Mouse (Mus musculus) myocyte (in vitro differentiated cells): ENCODE data around the gene Fbn1. TPM values are rescaled to one million over a fixed set of nuclear protein-coding genes. Genes with fewer than 3 reads are reported as not detected.

Experiments
- H3K27me3 ChIP-seq: one replicate; pipeline ENCODE4 v1.6.1; 2011; ENCODE audit not compliant: control insufficient read depth, insufficient read depth, insufficient read length
- H3K36me3 ChIP-seq: one replicate; pipeline ENCODE4 v1.6.1; 2011; ENCODE audit not compliant: control insufficient read depth, insufficient read depth
- H3K4me2 ChIP-seq: one replicate; pipeline ENCODE4 v1.6.1; 2011; ENCODE audit warnings: low read depth, control low read depth
- H3K4me3 ChIP-seq: one replicate; pipeline ENCODE4 v1.5.1; 2011; ENCODE audit warnings: mild to moderate bottlenecking, control low read depth, moderate library complexity
- H3K79me2 ChIP-seq: one replicate; pipeline ENCODE4 v1.6.1; 2011; ENCODE audit not compliant: control insufficient read depth, insufficient read depth
- H3ac ChIP-seq: one replicate; pipeline ENCODE4 v1.6.1; 2011; ENCODE audit not compliant: control insufficient read depth, insufficient read length
- CEBPB ChIP-seq: IDR thresholded peaks from 2 replicates; pipeline ENCODE4 v1.6.1; 2011; ENCODE audit warnings: mild to moderate bottlenecking, moderate library complexity; ENCODE audit not compliant: poor library complexity, insufficient read depth, severe bottlenecking
- E2F4 ChIP-seq: IDR thresholded peaks from one replicate; pipeline ENCODE4 v1.6.1; 2011; ENCODE audit warnings: mild to moderate bottlenecking, control low read depth, moderate library complexity; ENCODE audit not compliant: insufficient read depth
- MAX ChIP-seq: IDR thresholded peaks from one replicate; pipeline ENCODE4 v1.6.1; 2011; ENCODE audit warnings: low read depth, mild to moderate bottlenecking, control low read depth
- MYOD1 ChIP-seq, 3 experiments: IDR thresholded peaks; one replicate each; pipeline ENCODE4 v1.6.1; 2011; ENCODE audit warnings: control low read depth in 2 of 3, low read depth in 2 of 3, mild to moderate bottlenecking in 2 of 3, moderate library complexity in 1 of 3; ENCODE audit not compliant: insufficient read length in 2 of 3, control insufficient read depth in 1 of 3
- MYOG ChIP-seq, 3 experiments: IDR thresholded peaks; one replicate each; pipeline ENCODE4 v1.6.1; 2011; ENCODE audit warnings: control low read depth in 2 of 3, low read depth in 2 of 3, mild to moderate bottlenecking in 2 of 3; ENCODE audit not compliant: insufficient read length in 2 of 3, control insufficient read depth in 1 of 3, insufficient read depth in 1 of 3
- POLR2A ChIP-seq: IDR thresholded peaks from one replicate; pipeline ENCODE4 v1.6.1; 2011; ENCODE audit warnings: low read depth, mild to moderate bottlenecking, control low read depth, moderate library complexity; ENCODE audit not compliant: insufficient read length
- POLR2AphosphoS2 ChIP-seq: IDR thresholded peaks from one replicate; pipeline ENCODE4 v1.6.1; 2011; ENCODE audit warnings: low read depth, control low read depth; ENCODE audit not compliant: insufficient read length
- REST ChIP-seq: IDR thresholded peaks from one replicate; pipeline ENCODE4 v1.6.1; 2011; ENCODE audit warnings: mild to moderate bottlenecking, control low read depth, moderate library complexity; ENCODE audit not compliant: insufficient read depth, insufficient read length
- SRF ChIP-seq: IDR thresholded peaks from one replicate; pipeline ENCODE4 v1.6.1; 2011; ENCODE audit warnings: low read depth; ENCODE audit not compliant: control insufficient read depth, insufficient read length
- TCF12 ChIP-seq: IDR thresholded peaks from one replicate; pipeline ENCODE4 v1.6.1; 2011; ENCODE audit warnings: mild to moderate bottlenecking, control low read depth; ENCODE audit not compliant: poor library complexity, insufficient read depth, severe bottlenecking
- TCF3 ChIP-seq: IDR thresholded peaks from one replicate; pipeline ENCODE4 v1.6.1; 2011; ENCODE audit warnings: low read depth, control low read depth; ENCODE audit not compliant: insufficient read length
- USF1 ChIP-seq: IDR thresholded peaks from one replicate; pipeline ENCODE4 v1.6.1; 2011; ENCODE audit warnings: low read depth, mild to moderate bottlenecking, control low read depth, moderate library complexity
- polyA plus RNA-seq: library from polyadenylated mRNA; unstranded; fragments of >200 nt; fragmentation: generic; extraction: Trizol; gene quantifications from one replicate; pipeline ENCODE4 v1.2.1, GENCODE M21; 2012; ENCODE audit warnings: missing spikeins

Gene Fbn1
- polyA plus RNA-seq, 1 experiment = 125 TPM

DNA sequence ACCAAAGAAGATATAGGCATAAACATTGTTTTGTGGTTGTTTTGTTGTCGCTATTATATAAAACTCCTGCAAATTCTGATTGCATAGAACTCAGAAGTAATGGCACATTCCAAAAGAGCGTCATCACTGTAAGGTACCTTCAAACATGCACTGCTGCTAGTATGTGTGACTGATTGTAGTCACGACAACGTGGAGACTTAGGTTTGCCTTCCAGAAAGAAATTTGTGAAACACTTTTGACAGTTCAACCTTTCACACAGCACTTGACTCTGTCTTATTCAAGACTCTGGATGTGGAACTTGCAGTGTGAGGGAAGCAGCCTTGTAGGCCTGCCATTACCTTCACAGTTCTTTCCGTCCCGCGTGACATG is 124.5 kb downstream of the Fbn1 start:
- Histone ChIP-seq H3K36me3 (peaks cover 35% of the 10 kb centered on the region), H3K27me3 (no peaks in the 10 kb centered on the region)
- TF ChIP-seq MYOG (IDR thresholded peaks at IDR 0.05; ENCODE audit: control insufficient read depth in 1 of 3, insufficient read depth in 1 of 3, insufficient read length in 2 of 3, low read depth in 2 of 3) = no peak
- no peak for TF ChIP-seq REST
- no peak for TF ChIP-seq TCF3
- TF ChIP-seq CEBPB = no peak
- no peak for TF ChIP-seq POLR2A
- TF ChIP-seq POLR2AphosphoS2 = no peak
- TF ChIP-seq SRF = no peak
- no peak for TF ChIP-seq E2F4
- no peak for TF ChIP-seq MAX
- no peak for TF ChIP-seq TCF12
- TF ChIP-seq USF1 = no peak
- TF ChIP-seq MYOD1 (IDR thresholded peaks at IDR 0.05; ENCODE audit: control insufficient read depth in 1 of 3, insufficient read length in 2 of 3, low read depth in 2 of 3) = no peak

DNA sequence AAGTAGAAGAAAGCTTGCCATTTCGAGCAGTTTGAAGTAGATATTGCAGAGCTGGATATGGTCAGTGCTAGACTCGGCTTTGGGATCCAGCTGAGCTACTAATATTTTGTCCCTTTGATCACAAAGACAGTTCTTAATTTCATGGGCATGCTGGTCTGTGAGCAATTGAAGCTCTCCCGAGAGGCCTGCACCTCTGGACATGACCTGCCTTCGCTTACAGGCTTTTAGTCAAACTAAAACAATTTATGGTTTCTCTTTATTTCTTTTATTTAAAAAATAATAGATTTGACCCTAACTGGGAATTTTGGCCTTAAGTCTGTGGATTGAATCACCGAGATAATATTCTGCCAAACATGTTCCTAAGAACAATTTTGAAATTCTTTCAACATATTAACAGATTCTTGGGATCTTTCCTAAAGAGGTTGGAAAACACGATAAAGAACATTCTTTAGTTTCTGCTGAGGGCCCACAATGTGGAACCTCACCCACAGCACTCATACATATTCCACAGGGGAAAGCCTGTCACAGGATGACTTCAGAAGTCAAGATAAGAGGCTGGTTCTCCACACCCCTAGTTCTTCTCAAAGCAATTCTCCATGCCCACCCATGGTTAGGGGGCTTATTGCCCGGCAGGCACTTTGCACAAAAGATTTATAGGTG is 125.0 kb downstream of the Fbn1 start:
- TF ChIP-seq POLR2A (no peak), CEBPB (no peak), E2F4 (no peak), MYOD1 (IDR thresholded peaks at IDR 0.05; ENCODE audit: control insufficient read depth in 1 of 3, insufficient read length in 2 of 3, low read depth in 2 of 3) (no peak), USF1 (no peak), TCF12 (no peak), POLR2AphosphoS2 (no peak), TCF3 (no peak), REST (no peak), MYOG (IDR thresholded peaks at IDR 0.05; ENCODE audit: control insufficient read depth in 1 of 3, insufficient read depth in 1 of 3, insufficient read length in 2 of 3, low read depth in 2 of 3) (no peak), SRF (no peak)

More for the DNA sequence above, 124.5 kb downstream of the Fbn1 start:
- Histone ChIP-seq H3ac (no peak overlapping the region), H3K4me3 (no peak overlapping the region), H3K79me2 (no peaks in the 10 kb centered on the region), H3K4me2 (no peak overlapping the region)

DNA sequence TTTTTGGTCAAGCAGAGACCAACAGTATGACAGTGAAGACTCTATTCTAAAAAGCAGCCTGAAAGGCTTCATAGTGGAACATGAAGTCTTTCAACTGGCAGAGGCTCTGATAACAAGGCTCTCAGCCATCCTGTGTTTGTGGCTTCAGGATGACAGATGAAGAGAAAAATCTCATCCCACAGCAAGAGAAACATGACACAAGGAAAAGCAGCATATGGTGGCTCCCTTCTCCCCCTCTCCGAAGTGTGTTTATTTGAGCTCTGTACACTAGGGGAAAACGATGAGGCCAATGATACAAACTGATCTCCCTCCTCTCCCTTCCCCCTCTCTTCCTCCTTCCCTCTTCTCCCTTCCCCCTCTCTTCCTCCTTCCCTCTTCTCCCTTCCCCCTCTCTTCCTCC is 127.7 kb downstream of the Fbn1 start:
- Histone ChIP-seq H3K79me2 (no peaks in the 10 kb centered on the region), H3K4me3 (no peak overlapping the region), H3ac (no peak overlapping the region), H3K27me3 (no peaks in the 10 kb centered on the region), H3K36me3 (peaks cover 44% of the 10 kb centered on the region), H3K4me2 (no peak overlapping the region)
- TF ChIP-seq USF1 (no peak), POLR2AphosphoS2 (no peak), MAX (no peak), TCF12 (no peak), E2F4 (no peak), CEBPB (no peak), MYOD1 (IDR thresholded peaks at IDR 0.05; ENCODE audit: control insufficient read depth in 1 of 3, insufficient read length in 2 of 3, low read depth in 2 of 3) (no peak), MYOG (IDR thresholded peaks at IDR 0.05; ENCODE audit: control insufficient read depth in 1 of 3, insufficient read depth in 1 of 3, insufficient read length in 2 of 3, low read depth in 2 of 3) (no peak), POLR2A (no peak), SRF (no peak)

More for the DNA sequence above, 125.0 kb downstream of the Fbn1 start:
- no peak overlapping the region for H3K4me2 ChIP-seq
- H3K36me3 ChIP-seq = peaks cover 35% of the 10 kb centered on the region
- no peak overlapping the region for H3ac ChIP-seq
- H3K79me2 ChIP-seq = no peaks in the 10 kb centered on the region
- no peak overlapping the region for H3K4me3 ChIP-seq
- no peaks in the 10 kb centered on the region for H3K27me3 ChIP-seq

DNA sequence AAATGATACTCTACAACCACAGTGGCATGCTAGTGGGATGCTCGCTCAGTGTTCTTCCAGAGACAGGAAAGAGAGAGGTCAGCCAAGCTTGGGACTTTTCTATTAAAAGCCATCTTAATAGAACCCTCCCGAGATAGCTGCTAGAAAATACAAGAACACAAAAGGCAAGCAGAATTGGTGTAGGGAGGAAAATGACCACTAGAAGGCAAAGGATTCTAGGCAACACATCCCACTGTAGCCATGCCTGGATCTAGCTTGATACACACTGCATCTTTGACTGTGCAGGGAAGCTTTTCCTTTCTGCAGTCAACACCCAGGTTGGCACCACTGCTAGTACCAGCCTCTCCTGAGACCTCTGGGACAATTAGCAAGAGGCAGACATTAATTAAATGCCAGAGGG is 128.6 kb downstream of the Fbn1 start:
- H3K27me3 ChIP-seq = no peaks in the 10 kb centered on the region
- no peak overlapping the region for H3K4me2 ChIP-seq
- H3K79me2 ChIP-seq = no peaks in the 10 kb centered on the region
- H3K4me3 ChIP-seq = no peak overlapping the region
- H3K36me3 ChIP-seq = peaks cover 45% of the 10 kb centered on the region
- TF ChIP-seq MAX (no peak), POLR2AphosphoS2 (no peak), E2F4 (no peak), USF1 (no peak), CEBPB (no peak), MYOD1 (IDR thresholded peaks at IDR 0.05; ENCODE audit: control insufficient read depth in 1 of 3, insufficient read length in 2 of 3, low read depth in 2 of 3) (no peak), TCF3 (no peak), MYOG (IDR thresholded peaks at IDR 0.05; ENCODE audit: control insufficient read depth in 1 of 3, insufficient read depth in 1 of 3, insufficient read length in 2 of 3, low read depth in 2 of 3) (no peak)
- no peak overlapping the region for H3ac ChIP-seq
